Mouse (Mus musculus) neural tube, embryonic 15.5 days (tissue): ENCODE results near the gene Osbpl9. TPM values are rescaled to one million over a fixed set of nuclear protein-coding genes. Genes with fewer than 3 reads are reported as not detected.
A peak's percentile ranks its signal among the peaks of the same experiment; 100 is the strongest.

Experiments used
- ATAC-seq: fragments of 200-750 bp; cut with Nextera tagmentation; 2 replicates; pipeline ENCODE4 v1.8.0; 2017; ENCODE audit warnings: mild to moderate bottlenecking, moderate TSS enrichment, moderate library complexity; ENCODE audit not compliant: low FRiP score
- H3K27ac ChIP-seq: fragments of 300-500 bp; sonication (generic); replicated peaks from 2 replicates; pipeline ENCODE4 v1.5.1; 2015; ENCODE audit warnings: mild to moderate bottlenecking, inconsistent platforms
- H3K27me3 ChIP-seq: fragments of 300-500 bp; sonication (generic); replicated peaks from 2 replicates; pipeline ENCODE4 v1.6.1; 2015; ENCODE audit warnings: inconsistent platforms
- H3K36me3 ChIP-seq: fragments of 300-500 bp; sonication (generic); 2 replicates; pipeline ENCODE4 v1.6.1; 2015; ENCODE audit warnings: inconsistent platforms
- H3K4me1 ChIP-seq: fragments of 300-500 bp; sonication (generic); 2 replicates; pipeline ENCODE4 v1.6.1; 2015; ENCODE audit warnings: inconsistent platforms
- H3K4me2 ChIP-seq: fragments of 300-500 bp; sonication (generic); 2 replicates; pipeline ENCODE4 v1.6.1; 2015; ENCODE audit warnings: inconsistent platforms, mild to moderate bottlenecking, moderate library complexity
- H3K4me3 ChIP-seq: fragments of 300-500 bp; sonication (generic); replicated peaks from 2 replicates; pipeline ENCODE4 v1.5.1; 2015; ENCODE audit warnings: mild to moderate bottlenecking, inconsistent platforms
- H3K9ac ChIP-seq: fragments of 300-500 bp; sonication (generic); replicated peaks from 2 replicates; pipeline ENCODE4 v1.6.1; 2015; ENCODE audit warnings: mild to moderate bottlenecking, inconsistent platforms
- H3K9me3 ChIP-seq: fragments of 300-500 bp; sonication (generic); replicated peaks from 2 replicates; pipeline ENCODE4 v1.6.1; 2016; ENCODE audit warnings: inconsistent platforms
- WGBS: fragments of 180-500 bp; shearing (Covaris S2); methylation state at CpG from one replicate; pipeline ENCODE4 v1.1.7; 2015; ENCODE audit warnings: mixed read lengths; 5-methylcytosine and 5-hydroxymethylcytosine counted together
- polyA plus RNA-seq: library from polyadenylated mRNA; unstranded; fragments of >200 nt; fragmentation: Nextera tagmentation; extraction: Ambion mirVana; gene quantifications from 2 replicates; pipeline ENCODE4 v1.2.1, GENCODE M21; 2015

Osbpl9 gene
- polyA plus RNA-seq, 1 experiment from 2014 or later, result 79.1 TPM

DNA sequence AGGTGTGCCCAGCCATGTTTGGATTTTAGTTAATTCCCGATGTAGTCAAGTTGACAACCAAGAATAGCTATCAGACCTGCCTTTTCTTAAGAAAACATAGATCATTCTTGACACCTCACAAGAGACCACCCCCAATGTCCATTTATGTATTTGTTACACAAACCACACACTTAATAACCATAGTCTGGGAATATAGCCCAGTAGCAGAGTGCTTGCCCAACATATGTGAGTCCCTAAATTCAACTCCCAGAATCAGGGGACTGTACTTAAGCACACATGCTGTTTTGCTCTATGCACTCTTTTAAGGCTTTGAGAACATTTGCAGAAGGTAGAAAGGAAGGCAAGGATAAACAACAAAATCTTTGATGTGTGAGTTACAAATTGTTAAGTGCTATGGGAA is 1.9 kb upstream of the Osbpl9 start:
- Histone ChIP-seq H3K27me3 (no peaks in the 10 kb centered on the region), H3K4me2 (no peak overlapping the region), H3K4me3 (no peak overlapping the region), H3K27ac (no peak overlapping the region), H3K9me3 (no peaks in the 10 kb centered on the region), H3K4me1 (peaks cover 19% of the 10 kb centered on the region), H3K36me3 (no peaks in the 10 kb centered on the region; the same call in 1 of the 2 replicates), H3K9ac (no peak overlapping the region)
- no peak for ATAC-seq
- WGBS, result 81% methylated on average over 1 of the region's 1 CpGs

DNA sequence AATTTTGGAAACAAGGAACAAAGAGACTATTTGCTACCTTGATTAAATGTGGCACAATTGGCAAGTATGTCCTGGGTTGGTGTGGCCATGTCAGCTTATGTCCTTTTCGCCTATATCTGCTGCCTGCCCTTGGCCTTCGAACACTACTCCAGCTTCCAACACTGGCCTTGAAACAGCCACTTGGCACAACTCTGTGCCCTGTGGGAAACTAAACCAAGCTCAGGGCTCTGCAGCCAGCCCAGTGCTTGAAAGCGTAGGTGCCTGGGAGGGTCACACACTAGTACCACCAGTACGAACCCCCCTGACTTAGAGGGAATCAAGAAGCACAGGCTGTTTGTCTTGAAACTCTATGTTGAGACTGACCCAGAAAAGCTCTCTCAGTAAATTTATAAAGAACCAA is 3.0 kb downstream of the Osbpl9 start:
- Histone ChIP-seq H3K4me3 (no peak overlapping the region), H3K9ac (no peak overlapping the region), H3K9me3 (no peaks in the 10 kb centered on the region), H3K27ac (no peak overlapping the region), H3K4me1 (peaks cover 29% of the 10 kb centered on the region), H3K36me3 (no peaks in the 10 kb centered on the region; the same call in 1 of the 2 replicates), H3K27me3 (no peaks in the 10 kb centered on the region), H3K4me2 (no peak overlapping the region)
- 94% methylated on average over 4 of the region's 4 CpGs for WGBS
- no peak for ATAC-seq

DNA sequence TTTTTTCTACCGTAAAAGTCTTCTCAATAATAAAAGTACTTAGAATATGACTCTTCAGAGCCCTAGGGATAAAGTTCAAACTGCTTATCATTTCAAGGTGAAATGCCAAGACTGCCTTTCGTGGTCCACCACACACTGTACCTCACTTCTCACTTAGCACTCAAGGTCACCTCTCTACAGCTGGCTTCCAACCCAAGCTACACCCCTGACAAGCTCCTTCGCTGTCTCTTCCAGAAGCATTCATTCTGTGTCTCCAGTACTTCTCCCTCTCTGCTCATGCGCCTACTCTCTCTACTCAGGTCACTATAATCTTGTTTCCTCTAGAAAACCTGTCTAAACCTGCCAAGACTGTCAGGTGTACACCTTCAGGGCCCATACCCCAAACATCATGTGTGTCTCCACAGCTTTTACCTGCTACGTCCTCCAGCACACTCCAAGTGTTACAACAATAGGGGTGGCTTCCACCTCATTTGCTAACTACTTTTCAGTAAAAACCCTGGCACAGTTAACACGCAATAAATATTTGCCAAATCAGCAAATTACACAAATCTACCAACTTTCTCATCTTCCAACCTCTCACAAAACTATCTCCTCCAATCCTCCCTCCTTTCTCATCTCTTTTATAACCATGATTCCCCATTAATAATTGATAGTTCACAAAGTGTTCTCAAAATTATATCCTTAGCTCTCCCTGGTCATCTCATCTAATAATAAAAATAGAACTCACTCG is 6.0 kb downstream of the Osbpl9 start:
- H3K4me2 ChIP-seq, result no peak overlapping the region

DNA sequence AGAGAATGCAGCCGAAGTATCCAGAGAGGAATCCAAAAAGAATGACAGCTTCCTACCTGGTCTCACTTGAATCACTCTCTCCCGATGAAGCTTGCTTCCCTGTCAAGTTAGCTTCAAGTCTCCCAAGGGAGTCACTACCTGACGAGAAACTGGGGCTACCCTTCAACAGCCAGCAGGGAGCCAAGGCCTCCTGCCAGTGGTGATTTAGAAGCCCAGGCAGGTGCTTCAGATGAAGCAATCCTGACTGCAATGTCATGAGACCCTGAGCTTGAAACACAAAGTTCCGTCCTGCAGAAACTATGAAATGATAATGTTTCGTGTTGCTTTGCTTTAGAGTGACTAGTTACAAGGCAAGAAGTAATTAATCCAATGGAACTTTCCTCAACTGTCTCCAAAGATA is 8.2 kb downstream of the Osbpl9 start:
- no peak overlapping the region for H3K9ac ChIP-seq
- WGBS, result 74% methylated on average over 5 of the region's 5 CpGs

More for the DNA sequence above, 6.0 kb downstream of the Osbpl9 start:
- Histone ChIP-seq H3K4me3 (no peak overlapping the region), H3K9ac (no peak overlapping the region), H3K4me1 (peaks cover 40% of the 10 kb centered on the region), H3K27me3 (no peaks in the 10 kb centered on the region), H3K9me3 (no peaks in the 10 kb centered on the region), H3K27ac (no peak overlapping the region), H3K36me3 (no peaks in the 10 kb centered on the region; the same call in 1 of the 2 replicates)
- ATAC-seq, result no peak
- 91% methylated on average over 7 of the region's 7 CpGs for WGBS

DNA sequence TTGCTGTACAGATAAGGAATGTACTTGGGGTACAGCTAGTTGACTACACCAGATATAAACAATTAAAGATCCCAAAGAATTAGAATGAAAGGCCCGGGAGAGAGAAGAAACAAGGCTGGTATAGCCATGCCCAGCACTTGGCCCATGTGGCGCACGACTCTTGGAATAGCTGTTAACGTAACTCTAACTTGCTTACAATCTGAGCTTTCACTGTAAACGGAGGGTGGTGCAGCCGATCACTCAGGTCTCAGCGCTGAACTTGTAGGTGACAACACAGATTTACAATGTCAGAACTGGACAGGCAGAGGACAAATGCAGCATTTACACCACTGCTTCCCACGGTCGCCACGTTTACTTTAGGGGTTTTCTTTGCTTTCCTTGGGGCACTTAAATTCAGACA is 10.5 kb downstream of the Osbpl9 start:
- H3K36me3 ChIP-seq, result no peaks in the 10 kb centered on the region
- WGBS, result 52% methylated on average over 10 of the region's 10 CpGs
- no peaks in the 10 kb centered on the region for H3K27me3 ChIP-seq
- no peak overlapping the region for H3K4me3 ChIP-seq
- H3K4me2 ChIP-seq, result no peak overlapping the region
- no peak for ATAC-seq
- H3K4me1 ChIP-seq, result peaks cover 20% of the 10 kb centered on the region
- no peak overlapping the region for H3K9ac ChIP-seq
- H3K9me3 ChIP-seq, result no peaks in the 10 kb centered on the region
- H3K27ac ChIP-seq, result 0 out of 2 replicates have a peak overlapping the region, but pooled peaks have one; percentile 37

More for the DNA sequence above, 8.2 kb downstream of the Osbpl9 start:
- H3K4me2 ChIP-seq, result no peak overlapping the region
- no peak for ATAC-seq
- H3K36me3 ChIP-seq, result no peaks in the 10 kb centered on the region
- H3K27me3 ChIP-seq, result no peaks in the 10 kb centered on the region
- H3K9me3 ChIP-seq, result no peaks in the 10 kb centered on the region
- H3K27ac ChIP-seq, result no peak overlapping the region
- H3K4me1 ChIP-seq, result peaks cover 25% of the 10 kb centered on the region
- H3K4me3 ChIP-seq, result no peak overlapping the region

DNA sequence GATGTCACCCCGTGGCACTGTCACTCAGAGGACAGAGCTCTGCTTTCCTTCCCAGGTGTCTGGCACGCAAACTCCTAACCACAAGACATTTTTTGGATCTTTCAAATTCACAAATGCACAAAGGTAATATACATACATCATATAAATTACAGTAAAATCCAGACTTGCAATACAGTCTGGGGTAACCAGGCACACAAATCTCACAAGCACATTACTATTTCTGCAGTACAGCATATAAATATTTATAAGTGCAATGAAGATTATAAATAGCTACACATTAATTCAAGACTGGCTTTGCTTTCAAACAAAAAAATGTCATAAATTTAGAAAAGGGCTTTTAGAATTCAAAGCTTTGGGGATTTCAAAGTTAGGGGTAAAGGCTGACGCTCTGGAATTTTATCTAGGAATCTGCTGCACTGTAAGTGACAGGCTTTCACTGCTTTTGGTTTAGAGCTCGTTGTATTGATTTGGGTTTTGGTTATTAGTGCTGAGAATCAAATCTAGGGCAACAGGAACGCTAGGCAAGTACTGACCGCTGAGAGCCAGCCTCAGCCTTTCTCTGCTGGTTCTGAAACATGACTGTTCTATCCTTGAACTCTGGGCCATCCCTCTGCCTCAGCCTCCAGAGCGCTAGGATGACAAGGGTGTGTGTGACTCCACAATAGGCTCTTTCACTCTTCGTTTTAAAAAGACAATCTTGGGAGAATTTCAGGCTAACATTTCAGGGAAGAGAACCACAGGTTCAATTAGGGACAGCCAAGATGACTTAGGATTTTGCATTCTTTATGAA is 16.3 kb downstream of the Osbpl9 start:
- no peak overlapping the region for H3K9ac ChIP-seq
- no peak for ATAC-seq

DNA sequence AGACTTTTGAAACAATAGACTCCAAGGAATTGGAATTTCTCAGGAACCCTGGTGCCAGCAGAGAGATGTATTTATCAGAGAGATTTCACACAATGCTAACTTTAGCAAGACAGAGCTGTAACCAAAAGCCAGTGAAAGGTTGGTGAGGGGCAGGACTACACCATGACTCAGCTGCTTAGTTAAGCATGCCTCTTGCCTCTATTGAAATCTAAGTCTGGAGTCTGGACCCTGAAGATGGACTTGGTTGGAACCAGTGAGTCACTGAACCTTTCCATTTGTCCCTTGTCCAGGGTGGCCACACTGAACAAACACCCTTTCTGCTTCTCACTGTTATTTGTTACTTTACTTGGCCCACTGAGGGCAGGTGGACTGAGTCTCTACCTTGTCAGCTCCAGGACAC is 26.4 kb downstream of the Osbpl9 start:
- Histone ChIP-seq H3K4me3 (no peak overlapping the region), H3K4me2 (no peak overlapping the region), H3K4me1 (peaks cover 21% of the 10 kb centered on the region), H3K27me3 (no peaks in the 10 kb centered on the region), H3K27ac (no peak overlapping the region; the same call in 1 of the 2 replicates), H3K9me3 (no peaks in the 10 kb centered on the region), H3K36me3 (no peaks in the 10 kb centered on the region), H3K9ac (no peak overlapping the region)
- no peak for ATAC-seq

More for the DNA sequence above, 16.3 kb downstream of the Osbpl9 start:
- Histone ChIP-seq H3K27me3 (no peaks in the 10 kb centered on the region), H3K27ac (no peak overlapping the region), H3K4me2 (no peak overlapping the region), H3K4me3 (no peak overlapping the region), H3K4me1 (0 out of 2 replicates have a peak, but pooled peaks cover 3% of the 10 kb centered on the region), H3K9me3 (no peaks in the 10 kb centered on the region), H3K36me3 (no peaks in the 10 kb centered on the region)
- 74% methylated on average over 8 of the region's 8 CpGs for WGBS

DNA sequence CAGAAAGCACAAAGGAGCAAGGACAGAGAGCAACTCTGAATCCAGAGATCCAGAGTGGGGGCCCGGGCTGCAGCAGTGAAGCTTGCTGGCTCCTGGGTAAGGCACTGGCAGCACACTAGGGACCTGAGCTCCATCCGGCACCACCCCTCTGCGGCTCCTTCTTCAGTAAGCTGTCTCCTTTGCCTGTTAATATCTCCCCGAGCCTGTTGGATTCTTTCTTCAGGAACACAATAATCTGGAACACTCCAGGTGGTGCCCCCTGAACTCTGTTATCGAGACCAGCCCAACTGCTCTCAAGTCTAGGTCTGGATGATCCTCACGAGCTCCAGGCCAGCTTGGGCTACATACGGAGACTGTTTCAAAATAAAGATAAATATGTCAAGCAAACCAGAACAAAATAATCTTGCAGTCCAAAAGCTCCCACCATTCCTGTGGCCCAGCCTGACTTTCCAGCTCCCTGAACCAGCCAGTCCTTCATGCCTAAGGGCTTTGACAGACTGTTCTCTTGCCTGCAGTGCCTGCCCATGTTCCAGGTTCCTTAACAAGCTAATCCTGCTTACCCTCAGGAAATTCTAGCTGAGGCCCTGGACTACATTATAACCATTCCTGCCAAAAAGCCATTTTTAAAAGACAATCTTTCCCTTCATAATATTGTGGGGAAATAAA is 28.2 kb downstream of the Osbpl9 start:
- 35% methylated on average over 7 of the region's 7 CpGs for WGBS
- peaks cover 21% of the 10 kb centered on the region for H3K4me1 ChIP-seq
- H3K36me3 ChIP-seq, result no peaks in the 10 kb centered on the region
- H3K27ac ChIP-seq, result peak overlapping the region; percentile 85
- ATAC-seq, result peak; percentile 60
- no peaks in the 10 kb centered on the region for H3K27me3 ChIP-seq
- peak overlapping the region; percentile 33 for H3K4me2 ChIP-seq
- H3K9me3 ChIP-seq, result no peaks in the 10 kb centered on the region
- H3K4me3 ChIP-seq, result no peak overlapping the region
- no peak overlapping the region for H3K9ac ChIP-seq

DNA sequence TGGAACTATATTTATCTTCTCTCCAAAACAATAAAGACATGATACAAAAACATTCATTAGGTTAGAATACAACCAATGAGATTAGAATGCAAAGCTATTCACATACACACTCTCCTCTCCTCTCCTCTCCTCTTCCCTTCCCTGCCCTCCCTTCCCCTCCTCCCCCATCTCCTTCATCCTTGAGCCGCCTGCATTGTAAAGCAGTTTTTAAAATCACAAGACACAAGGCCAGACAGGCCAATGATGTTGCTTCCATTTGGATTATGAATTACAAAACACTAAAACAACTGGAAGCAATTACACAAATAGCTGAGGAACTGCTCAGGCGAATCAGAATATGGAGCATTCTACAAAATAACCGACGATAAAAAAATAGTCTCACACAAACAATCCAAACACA is 28.7 kb downstream of the Osbpl9 start:
- peak; percentile 81 for ATAC-seq
- 47% methylated on average over 4 of the region's 4 CpGs for WGBS
- H3K4me3 ChIP-seq, result no peak overlapping the region
- H3K36me3 ChIP-seq, result no peaks in the 10 kb centered on the region
- no peaks in the 10 kb centered on the region for H3K27me3 ChIP-seq
- H3K4me1 ChIP-seq, result peaks cover 21% of the 10 kb centered on the region
- no peaks in the 10 kb centered on the region for H3K9me3 ChIP-seq
- H3K9ac ChIP-seq, result no peak overlapping the region
- H3K27ac ChIP-seq, result peak overlapping the region; percentile 85
- H3K4me2 ChIP-seq, result peak overlapping the region; percentile 33

DNA sequence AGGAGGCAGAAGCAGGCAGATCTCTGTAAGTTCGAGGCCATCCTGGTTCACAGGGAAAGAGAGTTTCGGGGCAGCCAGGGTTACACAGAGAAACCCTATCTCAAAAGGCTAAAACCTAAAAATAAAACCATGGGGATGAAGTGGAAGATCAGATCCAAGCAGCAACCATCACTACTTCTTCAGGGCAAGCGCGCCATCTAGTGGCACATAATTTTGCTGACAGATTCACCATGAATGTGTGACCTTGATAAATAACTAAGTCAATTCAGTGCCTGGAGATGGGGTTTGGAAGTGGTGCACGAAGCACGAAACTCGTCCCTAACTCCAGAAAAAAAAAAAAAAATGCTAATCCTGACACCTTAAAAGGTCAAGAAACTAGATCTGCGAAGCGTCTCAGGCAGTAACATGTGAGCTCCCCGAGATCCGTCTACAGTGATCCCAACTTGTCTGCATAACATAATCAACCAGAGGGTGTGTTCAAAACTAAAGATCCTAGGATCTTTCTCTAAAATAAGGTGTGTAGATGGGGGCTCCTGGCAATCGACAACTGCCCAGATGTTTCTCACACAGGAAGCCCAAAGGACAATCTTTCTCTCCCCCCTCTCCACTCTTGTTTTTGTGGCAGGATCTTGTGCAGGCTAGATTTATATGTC is 36.4 kb downstream of the Osbpl9 start:
- no peak overlapping the region for H3K4me3 ChIP-seq
- H3K9ac ChIP-seq, result no peak overlapping the region
- no peaks in the 10 kb centered on the region for H3K4me1 ChIP-seq
- no peaks in the 10 kb centered on the region for H3K9me3 ChIP-seq
- no peak overlapping the region for H3K4me2 ChIP-seq
- H3K27me3 ChIP-seq, result no peaks in the 10 kb centered on the region
- ATAC-seq, result peak; percentile 63; the same call in 1 of the 2 replicates
- no peaks in the 10 kb centered on the region for H3K36me3 ChIP-seq
- H3K27ac ChIP-seq, result no peak overlapping the region
- 37% methylated on average over 12 of the region's 12 CpGs for WGBS
